Mouse (Mus musculus) myocyte (in vitro differentiated cells): ENCODE results near the gene Ncoa3.

Source experiments
- MAX ChIP-seq: IDR thresholded peaks from one replicate; pipeline ENCODE4 v1.6.1; 2011; ENCODE audit warnings: low read depth, mild to moderate bottlenecking, control low read depth
- MYOG ChIP-seq, 3 experiments: IDR thresholded peaks; one replicate each; pipeline ENCODE4 v1.6.1; 2011; ENCODE audit warnings: control low read depth in 2 of 3, low read depth in 2 of 3, mild to moderate bottlenecking in 2 of 3; ENCODE audit not compliant: insufficient read length in 2 of 3, control insufficient read depth in 1 of 3, insufficient read depth in 1 of 3
- POLR2A ChIP-seq: IDR thresholded peaks from one replicate; pipeline ENCODE4 v1.6.1; 2011; ENCODE audit warnings: low read depth, mild to moderate bottlenecking, control low read depth, moderate library complexity; ENCODE audit not compliant: insufficient read length
- POLR2AphosphoS2 ChIP-seq: IDR thresholded peaks from one replicate; pipeline ENCODE4 v1.6.1; 2011; ENCODE audit warnings: low read depth, control low read depth; ENCODE audit not compliant: insufficient read length

- no peak for TF ChIP-seq POLR2A
- no peak for TF ChIP-seq MAX
- no peak for TF ChIP-seq MYOG (IDR thresholded peaks at IDR 0.05; ENCODE audit: control insufficient read depth in 1 of 3, insufficient read depth in 1 of 3, insufficient read length in 2 of 3, low read depth in 2 of 3)
- no peak for TF ChIP-seq POLR2AphosphoS2
Observed at GRCm38 (mm10) chr2:166108326-166108725, 115.9 kb downstream of the Ncoa3 start.
